Mouse (Mus musculus): ENCODE results near the gene Nav2.

DNA sequence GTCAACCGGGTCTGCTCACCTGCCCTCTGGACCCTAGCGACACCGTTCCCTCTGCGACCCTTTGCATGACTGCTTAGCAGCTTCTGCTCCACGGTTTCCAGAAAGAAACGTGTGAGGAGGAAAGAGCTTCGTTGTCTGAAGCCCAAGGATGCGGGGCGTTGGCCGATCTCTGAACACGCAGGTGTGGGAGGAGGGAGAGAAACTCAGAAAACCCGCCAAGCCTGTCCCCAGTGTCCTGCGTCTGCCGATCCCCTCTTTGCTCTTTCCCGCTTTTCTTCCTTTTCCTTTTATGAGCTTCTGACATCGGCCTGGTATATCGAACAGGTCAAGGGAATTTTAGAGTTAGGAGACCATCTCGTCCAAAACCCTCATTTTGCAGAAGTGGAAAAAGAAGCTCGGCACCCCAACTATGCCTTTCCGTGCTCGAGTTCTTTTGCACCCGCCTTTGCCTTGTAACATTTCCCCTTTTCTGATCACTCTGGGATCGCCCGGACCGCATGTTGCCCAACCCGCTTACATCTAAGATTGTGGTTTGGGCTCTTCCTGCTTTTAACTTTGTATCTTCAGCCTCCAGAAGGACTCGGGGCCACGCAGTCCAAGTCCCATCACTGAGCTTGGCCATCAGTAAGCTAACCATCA is 26.4 kb upstream of the Nav2 start:
- no peak for TF ChIP-seq POLR2A (IDR thresholded peaks at IDR 0.05; ENCODE audit: control insufficient read depth, extremely low read depth, insufficient read depth, low read length, poor library complexity)
- TF ChIP-seq CTCF (IDR thresholded peaks at IDR 0.05; ENCODE audit: borderline replicate concordance, control insufficient read depth, extremely low read depth, insufficient read depth, low read length, poor library complexity) = no peak
